Comparison of ENCODE assay signal across 8 mouse cellular contexts in genomic region chr7:4136771-4137531, GRCm38 (mm10). TPM values are rescaled to one million over a fixed set of nuclear protein-coding genes. Genes with fewer than 3 reads are reported as not detected.
DNase-seq lines count a peak whose midpoint lies in the region; ATAC-seq lines count a peak whose summit lies in the region.

Leng8 (plus strand) TSS chr7:4137039.

- no peaks in the 10 kb centered on the region for H3K27me3 ChIP-seq in hindbrain, embryonic 16.5 days (replicated peaks; ENCODE audit: control insufficient read depth, insufficient read depth, low read length)

- DNase-seq in WW6 (ENCODE audit: low read depth, low spot score) = peak; percentile 95
- DNase-seq in cerebellum, postnatal 4 days (ENCODE audit: low spot score in 2 of 2) = peak; percentile 97 to 98
- DNase-seq in gastrocnemius, adult 18-20 months (ENCODE audit: low spot score) = peak; percentile 99
- peak; percentile 99 to 100 for DNase-seq in left cerebral cortex, adult 18-20 months (ENCODE audit: low spot score in 2 of 2)
- DNase-seq in right cerebral cortex, adult 18-20 months = peak; percentile 100
- DNase-seq in urinary bladder, postnatal 10 days (ENCODE audit: low spot score) = peak; percentile 98

- H3K9ac ChIP-seq in hindbrain, embryonic 16.5 days (ENCODE audit: low read depth, low read length) = peak within 1 kb of the TSS; percentile 86

- peak within 1 kb of the TSS; percentile 93 for H3K4me2 ChIP-seq in hindbrain, embryonic 16.5 days (ENCODE audit: low read length)

- peak within 1 kb of the TSS; percentile 99 for H3K27ac ChIP-seq in hindbrain, embryonic 16.5 days (ENCODE audit: low read depth, low read length)
- peak within 1 kb of the TSS; percentile 60 for H3K27ac ChIP-seq in macrophage

- peak within 1 kb of the TSS; percentile 78 for H3K4me3 ChIP-seq in hindbrain, embryonic 16.5 days (ENCODE audit: low read length)
- peak within 1 kb of the TSS; percentile 84 for H3K4me3 ChIP-seq in macrophage (ENCODE audit: inconsistent target)

- ATAC-seq in hindbrain, embryonic 16.5 days = peak; percentile 99

- H3K36me3 ChIP-seq in hindbrain, embryonic 16.5 days (ENCODE audit: control insufficient read depth, insufficient read depth, low read length) = peaks cover 33% of the 10 kb centered on the region
- peaks cover 35% of the 10 kb centered on the region for H3K36me3 ChIP-seq in macrophage (ENCODE audit: inconsistent target)

- H3K9me3 ChIP-seq in hindbrain, embryonic 16.5 days (ENCODE audit: control insufficient read depth, low read length) = no peaks in the 10 kb centered on the region

- H3K4me1 ChIP-seq in hindbrain, embryonic 16.5 days (ENCODE audit: control insufficient read depth, insufficient read depth, low read depth, low read length) = peaks cover 12% of the 10 kb centered on the region

- H3K79me2 ChIP-seq in macrophage (ENCODE audit: inconsistent target) = peaks cover 64% of the 10 kb centered on the region

- under 1% methylated on average over 50 of the region's 78 CpGs for WGBS in hindbrain, embryonic 16.5 days
- under 1% methylated on average over 76 of the region's 78 CpGs for WGBS in macrophage (ENCODE audit: missing documents)

RNA-seq across cellular contexts. Expression of gene Leng8, which starts in this region (rescaled TPM):
- total RNA-seq in gastrocnemius, adult 18-20 months (2021) = 10 to 100 TPM; 27.2 to 33.0 TPM
- 57.4 and 75.4 TPM in 2 replicates for polyA plus RNA-seq in hindbrain, embryonic 16.5 days (2015; fragmentation: Nextera tagmentation; extraction: Ambion mirVana)
- total RNA-seq in left cerebral cortex, adult 18-20 months (2021) = 100 to 1,000 TPM; 125 to 149 TPM
- total RNA-seq in macrophage (2018; cell fraction: chromatin; rRNA removed) = 1,000 to 10,000 TPM in 1 of 26 experiments, 100 to 1,000 TPM in 25; 489 to 1,068 (median 725) TPM
- total RNA-seq in macrophage (2018; cell fraction: cytosol; rRNA removed) = 10 to 100 TPM; 11.3 to 49.6 (median 20.4) TPM
- total RNA-seq in macrophage (2018; cell fraction: nucleus; rRNA removed) = 100 to 1,000 TPM; 243 to 540 (median 388) TPM
- 21.9 to 53.8 TPM (median 23.8 TPM) in 3 replicates for polyA plus RNA-seq in macrophage (2018)

Comparison
In these comparisons a context has a peak if more than half of its experiments do, and no peak if none do; other contexts are left out.
1. Peak in every context shown above with its lines: DNase-seq, ATAC-seq, H3K4me3 ChIP-seq and H3K27ac ChIP-seq.